Mouse (Mus musculus) left cerebral cortex, adult 2 months (tissue): ENCODE measurements around the gene Eef1akmt2. TPM values are rescaled to one million over a fixed set of nuclear protein-coding genes. Genes with fewer than 3 reads are reported as not detected.
A peak's percentile ranks its signal among the peaks of the same experiment; 100 is the strongest.

Experiments
- DNase-seq, 2 experiments: peaks; one replicate each; pipeline ENCODE4 v3.0.0; 2021 to 2022; ENCODE audit warnings: low spot score in 2 of 2, mixed read lengths in 1 of 2; ENCODE audit errors: extremely low spot score in 1 of 2
- H3K27ac ChIP-seq: fragments of 200-600 bp; 2 replicates; pipeline ENCODE4 v1.8.1; 2022
- H3K4me3 ChIP-seq: fragments of 200-600 bp; 2 replicates; pipeline ENCODE4 v1.8.1; 2022
- CTCF ChIP-seq: fragments of 200-600 bp; IDR thresholded peaks from 2 replicates; pipeline ENCODE4 v1.8.1; 2022; ENCODE audit warnings: antibody characterized with exemption, mild to moderate bottlenecking, moderate library complexity
- intact Hi-C: fragments of 180-260 bp; cut with DNase I; formaldehyde crosslinking; loops from one replicate; pipeline ENCODE4 v1.15.1; 2025
- total RNA-seq, 2 experiments: library from RNA; stranded (reverse); gene quantifications; 2 replicates each; pipeline ENCODE4 v1.2.3; 2021

The Eef1akmt2 gene
- total RNA-seq, 2 experiments from 2014 or later = 33.2 to 33.8 TPM

GRCm38 (mm10) chr7:132858043-132858608 lies 5.7 kb upstream of the Eef1akmt2 start:
- no peak overlapping the region for H3K4me3 ChIP-seq
- no peak overlapping the region for H3K27ac ChIP-seq
- intact Hi-C loops = loop anchor here (2.0 to 10.0 kb wide), 2 partner anchors 73 to 777 kb away; partner anchors contain the start of genes Edrf1 and Zranb1
- no peak for DNase-seq
- peak; percentile 19 for TF ChIP-seq CTCF

- no peak overlapping the region for H3K27ac ChIP-seq
- DNase-seq = no peak
- no peak for TF ChIP-seq CTCF
- H3K4me3 ChIP-seq = no peak overlapping the region
- intact Hi-C loops = loop anchor here (10.0 kb wide), 1 partner anchor 779 kb away; the partner anchor contains the start of gene Edrf1
Observed at GRCm38 (mm10) chr7:132856083-132856482, 3.6 kb upstream of the Eef1akmt2 start.

- intact Hi-C loops = loop anchor here (5.0 to 10.0 kb wide), 2 partner anchors 42 to 781 kb away; partner anchors contain the start of genes Edrf1 and Fam53b
- H3K4me3 ChIP-seq = no peak overlapping the region
- H3K27ac ChIP-seq = no peak overlapping the region
- TF ChIP-seq CTCF = no peak
- no peak for DNase-seq
Observed at GRCm38 (mm10) chr7:132853946-132854345, 1.5 kb upstream of the Eef1akmt2 start.

DNA sequence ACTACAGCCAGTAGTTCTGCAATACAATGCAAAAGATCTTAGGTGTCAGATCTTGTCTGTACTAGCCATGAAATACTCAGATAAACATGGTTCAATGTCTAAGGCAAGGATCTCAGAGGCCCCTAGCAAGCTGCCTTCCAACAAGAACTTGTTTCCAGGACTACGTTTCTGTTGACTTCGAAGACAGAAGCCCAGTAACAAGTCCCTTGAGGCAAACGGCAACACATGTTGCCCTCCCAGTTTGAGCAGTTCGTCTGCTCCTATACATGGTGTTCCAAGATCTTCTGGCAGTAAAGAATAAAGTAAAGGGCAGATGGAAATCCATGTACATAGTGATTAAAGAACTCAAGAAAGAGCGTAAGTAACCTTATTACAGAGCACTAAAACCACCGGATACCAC lies 888 bp upstream of the Eef1akmt2 start:
- DNase-seq = no peak
- Histone ChIP-seq H3K4me3 (no peak overlapping the region), H3K27ac (peak overlapping the region; percentile 8; the same call in 1 of the 2 replicates)
- TF ChIP-seq CTCF = no peak
- intact Hi-C loops = loop anchor here (5.0 to 10.0 kb wide), 2 partner anchors 41 to 781 kb away; partner anchors contain the start of genes Edrf1 and Fam53b

GRCm38 (mm10) chr7:132843152-132843551 lies 9.3 kb downstream of the Eef1akmt2 start:
- no peak for TF ChIP-seq CTCF
- Histone ChIP-seq H3K27ac (no peak overlapping the region), H3K4me3 (no peak overlapping the region)
- intact Hi-C loops = no loop called here
- DNase-seq = no peak

DNA sequence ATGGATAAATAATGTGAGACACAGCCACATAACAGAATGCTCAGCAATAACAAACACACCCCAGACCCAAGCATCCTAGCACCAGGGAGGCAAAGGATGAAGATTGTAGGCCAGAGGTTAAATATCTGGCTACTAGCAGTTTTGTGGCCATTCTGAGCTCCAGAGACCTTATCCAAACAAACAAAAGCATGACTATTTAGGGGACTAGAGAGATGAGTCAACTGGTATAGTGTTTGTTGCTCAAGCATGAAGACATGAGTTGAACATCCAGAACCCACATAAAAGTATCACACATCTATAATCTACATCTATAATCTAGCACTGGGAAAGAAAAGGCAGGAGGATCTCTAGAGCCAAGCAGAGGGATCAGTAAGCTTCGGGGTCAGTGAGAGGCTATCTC lies 10.0 kb downstream of the Eef1akmt2 start:
- Histone ChIP-seq H3K4me3 (no peak overlapping the region), H3K27ac (no peak overlapping the region)
- no peak for TF ChIP-seq CTCF
- intact Hi-C loops = no loop called here
- DNase-seq = no peak

- no peak for DNase-seq
- Histone ChIP-seq H3K4me3 (no peak overlapping the region), H3K27ac (no peak overlapping the region)
- no peak for TF ChIP-seq CTCF
- intact Hi-C loops = no loop called here
Observed at GRCm38 (mm10) chr7:132841287-132841686, 11.2 kb downstream of the Eef1akmt2 start.

DNA sequence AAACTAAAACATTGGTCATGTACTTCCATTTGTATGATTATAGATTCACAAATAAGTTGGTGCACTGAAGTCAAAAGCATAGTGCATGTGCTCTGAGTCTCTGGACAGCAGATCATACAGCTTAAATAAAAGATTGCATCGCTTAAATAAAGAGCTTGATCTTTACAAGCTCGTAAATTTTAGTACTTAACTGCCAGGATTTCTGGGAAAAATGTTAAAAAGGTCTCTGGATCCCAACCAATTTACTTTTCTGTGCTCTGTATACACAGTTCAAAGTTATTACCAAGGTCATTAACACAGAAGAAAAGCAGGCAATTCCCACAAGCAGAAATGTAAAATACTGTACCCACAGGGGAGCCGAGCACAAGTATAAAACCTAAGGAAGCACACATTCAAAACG lies 21.5 kb downstream of the Eef1akmt2 start:
- H3K4me3 ChIP-seq = no peak overlapping the region
- intact Hi-C loops = no loop called here
- DNase-seq = no peak
- TF ChIP-seq CTCF = no peak
- no peak overlapping the region for H3K27ac ChIP-seq

GRCm38 (mm10) chr7:132824346-132825022 lies 28.0 kb downstream of the Eef1akmt2 start:
- intact Hi-C loops = no loop called here

DNA sequence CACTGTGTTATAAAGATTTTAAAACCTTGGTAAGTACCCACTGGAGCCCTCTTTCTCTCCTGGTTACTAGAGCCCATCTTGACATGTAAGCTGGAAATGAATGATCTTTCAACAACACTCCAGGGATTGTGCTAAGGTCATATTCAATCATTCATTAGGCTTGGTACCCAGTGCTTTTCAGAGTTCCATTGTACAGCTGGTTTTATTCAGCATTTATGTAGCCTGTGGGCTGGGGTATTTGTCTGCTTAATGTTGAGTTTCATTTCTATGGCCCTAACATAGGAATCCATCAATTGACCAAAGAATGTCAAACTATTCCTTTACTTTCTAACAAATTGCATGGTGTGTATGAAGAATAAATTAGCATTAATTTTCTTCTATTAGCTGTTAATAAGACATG lies 28.6 kb downstream of the Eef1akmt2 start:
- Histone ChIP-seq H3K27ac (0 out of 2 replicates have a peak overlapping the region, but pooled peaks have one; percentile 10), H3K4me3 (no peak overlapping the region)
- TF ChIP-seq CTCF = no peak
- intact Hi-C loops = no loop called here
- no peak for DNase-seq

More at GRCm38 (mm10) chr7:132824346-132825022, 28.0 kb downstream of the Eef1akmt2 start:
- peak overlapping the region; percentile 42; the same call in 1 of the 2 replicates for H3K27ac ChIP-seq
- DNase-seq = no peak
- H3K4me3 ChIP-seq = no peak overlapping the region
- TF ChIP-seq CTCF = no peak

DNA sequence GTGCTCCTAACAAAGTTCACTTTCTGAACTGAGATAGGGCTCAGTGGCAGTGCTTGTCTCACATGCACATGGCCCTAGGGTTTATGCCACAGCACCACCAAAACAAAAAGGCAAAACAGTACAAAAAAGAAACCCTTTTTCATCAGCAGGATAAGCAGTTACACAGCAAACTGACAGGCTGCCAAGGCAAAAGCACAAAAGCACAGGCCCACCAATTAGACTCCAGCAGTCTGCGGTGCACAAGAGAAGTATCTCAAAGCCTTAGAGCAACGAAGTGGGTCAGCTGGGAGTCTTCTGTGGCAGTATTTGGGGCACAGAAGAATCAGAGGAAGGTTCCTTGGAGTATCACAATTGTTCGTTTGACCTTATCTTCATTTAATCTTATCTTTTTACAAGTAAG lies 31.8 kb downstream of the Eef1akmt2 start:
- no peak overlapping the region for H3K4me3 ChIP-seq
- no peak for DNase-seq
- TF ChIP-seq CTCF = no peak
- intact Hi-C loops = no loop called here
- H3K27ac ChIP-seq = no peak overlapping the region; the same call in 1 of the 2 replicates

DNA sequence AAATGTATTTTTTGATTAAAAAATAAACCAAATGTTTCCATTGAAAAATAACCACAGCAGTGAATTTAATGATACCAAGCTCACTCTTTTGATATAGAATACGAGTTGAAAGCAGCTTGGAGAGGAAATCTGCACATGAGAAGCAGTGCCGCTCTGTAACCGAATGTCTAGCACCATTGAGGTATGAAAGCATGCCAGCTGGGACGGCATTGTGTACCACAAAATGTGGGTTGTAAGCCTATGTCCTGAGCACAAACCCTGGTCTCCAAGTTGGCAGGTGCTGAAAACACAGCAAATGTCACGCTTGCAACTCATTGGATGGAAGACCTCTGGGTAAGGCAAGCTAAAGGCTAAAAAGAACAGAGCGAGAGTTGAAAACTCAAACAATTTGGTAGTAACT lies 35.4 kb downstream of the Eef1akmt2 start:
- Histone ChIP-seq H3K27ac (no peak overlapping the region), H3K4me3 (no peak overlapping the region)
- intact Hi-C loops = no loop called here
- TF ChIP-seq CTCF = no peak
- no peak for DNase-seq
